ENCODE assay signal across 14 mouse cellular contexts in genomic region chr9:61487146-61487545, GRCm38 (mm10).
DNase-seq lines count a peak whose midpoint lies in the region; TF ChIP-seq lines count a peak whose summit lies in the region.
"Had no signal": no experiment of that assay in that cellular context is flagged by ENCODE, and none has a peak within 500 bp of the region (broad histone marks: within the 10 kb centered on the region; RNA-seq: fewer than 3 reads in every experiment).

No protein-coding gene starts in this region.

- TF ChIP-seq CTCF in cerebellum, adult 2 months (IDR thresholded peaks at IDR 0.05; ENCODE audit: borderline replicate concordance, insufficient read depth, low read depth, low read length) = no peak

- 30% methylated on average over 7 of the region's 7 CpGs for WGBS in cerebellum, adult 2 months

- H3K27ac ChIP-seq in cerebellum, adult 2 months (ENCODE audit: insufficient read depth, low read length) = no peak overlapping the region
- H3K27ac ChIP-seq: forebrain, embryonic 15.5 days; gastrocnemius, adult 2 months; heart, embryonic 15.5 days; neural tube, embryonic 12.5 days had no signal

- no peaks in the 10 kb centered on the region for H3K4me1 ChIP-seq in cerebellum, adult 2 months (ENCODE audit: control insufficient read depth, insufficient read depth, low read length)
- H3K4me1 ChIP-seq: heart, embryonic 15.5 days had no signal

- H3K27me3 ChIP-seq in cerebellum, adult 2 months (ENCODE audit: control insufficient read depth, insufficient read depth, low read length) = no peaks in the 10 kb centered on the region; the same call in 1 of the 2 replicates

- TF ChIP-seq POLR2A in cerebellum, adult 2 months (IDR thresholded peaks at IDR 0.05; ENCODE audit: borderline replicate concordance, insufficient read depth, low read length) = no peak

- no peak overlapping the region for H3K4me3 ChIP-seq in cerebellum, adult 2 months (replicated peaks; ENCODE audit: insufficient read depth, low read depth, low read length)
- H3K4me3 ChIP-seq: forebrain, embryonic 15.5 days; gastrocnemius, adult 2 months; heart, embryonic 15.5 days; neural tube, embryonic 12.5 days had no signal

- DNase-seq in cerebellum, postnatal 10 days = peak; percentile 86
- no peak for DNase-seq in cerebellum, adult 2 months
- DNase-seq in layer of hippocampus, adult 9-11 months = peak; percentile 16
- no peak for DNase-seq in layer of hippocampus, postnatal 36 days
- DNase-seq in retina, postnatal 1 day = peak; percentile 73
- no peak for DNase-seq in retina, embryonic 14.5 days (ENCODE audit: low spot score)
- peak; percentile 12 to 22 for DNase-seq in cerebellum, postnatal 36 days
- DNase-seq: gastrocnemius, adult 2 months; heart, adult 11 months; kidney, postnatal 14 days; thymus, postnatal 4 days had no signal

Comparison
In these comparisons a context has a peak if more than half of its experiments do, and no peak if none do; other contexts are left out.
1. DNase-seq: peak in cerebellum, postnatal 10 days (2 of 2), layer of hippocampus, adult 9-11 months (single experiment), retina, postnatal 1 day (single experiment) and cerebellum, postnatal 36 days (2 of 2); none in cerebellum, adult 2 months (0 of 2), layer of hippocampus, postnatal 36 days (0 of 2) and retina, embryonic 14.5 days (single experiment).